Mouse (Mus musculus) urinary bladder, adult 2 months (tissue): ENCODE results near the gene Fignl1. TPM values are rescaled to one million over a fixed set of nuclear protein-coding genes. Genes with fewer than 3 reads are reported as not detected.
A peak's percentile ranks its signal among the peaks of the same experiment; 100 is the strongest.

Source experiments
- DNase-seq: peaks from one replicate; pipeline ENCODE4 v3.0.0; 2022; ENCODE audit warnings: low spot score
- polyA plus RNA-seq: library from polyadenylated mRNA; depleted of rRNA; stranded (reverse); fragments of >200 nt; gene quantifications from 2 replicates; pipeline ENCODE4 v1.2.3, GENCODE M21; 2012

The Fignl1 gene
- polyA plus RNA-seq, 1 experiment: 1.2 TPM

DNA sequence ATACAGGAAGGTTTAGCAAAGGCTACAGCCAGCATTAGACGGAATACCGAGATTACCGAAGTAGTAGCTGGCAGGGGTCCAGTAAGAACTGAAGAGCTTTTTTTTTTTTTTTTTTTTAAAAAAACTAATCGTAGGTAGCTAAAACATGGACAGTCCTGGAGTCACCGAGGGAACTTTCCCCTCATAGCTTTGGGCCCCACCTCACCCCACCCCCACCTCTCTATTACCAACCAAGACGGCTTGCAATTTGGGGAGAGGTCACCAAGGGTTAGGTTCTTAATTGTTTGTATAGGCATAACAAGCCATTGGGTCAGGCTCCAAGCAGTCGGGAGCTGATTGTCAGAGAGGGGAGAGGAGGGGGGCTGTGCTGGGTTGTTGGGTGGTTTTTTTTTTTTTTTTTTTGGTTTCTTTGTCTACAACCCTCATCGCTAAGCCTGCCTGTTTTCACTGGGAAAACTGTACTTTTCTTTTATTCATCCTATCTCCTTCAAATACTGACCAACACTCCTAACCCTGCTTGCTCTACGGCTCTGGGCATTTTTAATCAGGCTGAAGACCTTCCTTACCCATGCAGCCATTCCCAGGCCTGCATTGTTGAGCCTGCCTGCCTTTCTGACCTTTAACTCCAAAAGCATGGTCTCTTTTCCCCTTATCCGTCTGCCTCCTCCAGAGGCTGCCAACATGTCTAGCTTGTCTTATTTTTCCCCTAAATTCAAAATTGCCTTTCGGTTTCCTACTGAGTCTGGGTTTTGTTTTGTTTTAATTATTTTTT lies 828 bp upstream of the Fignl1 start:
- DNase-seq: no peak

GRCm38 (mm10) chr11:11808035-11808819 lies 535 bp downstream of the Fignl1 start:
- no peak for DNase-seq

DNA sequence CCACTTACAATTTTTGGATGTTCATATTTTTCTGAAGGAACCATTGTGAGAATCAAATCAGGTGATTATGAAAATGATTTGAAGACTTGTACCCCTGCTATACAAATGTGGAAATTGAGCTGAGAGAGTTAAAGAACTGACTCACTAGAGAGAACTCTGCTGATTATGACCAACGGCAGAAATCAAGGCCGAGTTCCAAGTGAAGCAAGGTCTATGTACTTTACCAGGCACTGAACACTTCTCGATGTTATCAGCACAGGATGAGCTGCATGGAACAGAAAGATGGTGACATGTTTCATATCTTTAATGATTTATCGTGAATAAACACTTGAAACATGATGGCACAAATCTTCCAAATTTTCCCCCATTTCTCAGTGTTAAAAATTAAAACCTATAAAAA lies 2.8 kb downstream of the Fignl1 start:
- no peak for DNase-seq

- DNase-seq: no peak
Observed at GRCm38 (mm10) chr11:11804421-11804820, 4.3 kb downstream of the Fignl1 start.

DNA sequence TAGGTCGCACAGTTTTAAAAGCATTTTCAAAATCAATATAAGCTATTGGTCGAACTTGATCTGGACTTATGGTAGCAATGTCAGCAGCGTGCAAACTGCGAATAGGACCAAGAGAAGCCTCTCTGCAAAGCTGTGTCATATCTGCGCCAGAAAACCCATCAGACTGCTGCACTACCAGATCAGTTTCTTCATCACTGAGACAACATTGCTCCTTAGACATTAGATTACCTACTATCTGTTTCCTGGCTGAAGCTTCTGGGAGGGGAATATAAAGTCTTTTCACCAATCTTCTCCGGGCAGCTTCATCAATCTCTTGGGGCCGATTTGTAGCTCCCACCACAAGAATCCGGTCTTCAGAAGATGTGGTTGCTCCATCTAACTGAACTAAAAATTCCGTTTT lies 7.7 kb downstream of the Fignl1 start:
- no peak for DNase-seq

- no peak for DNase-seq
Observed at GRCm38 (mm10) chr11:11800304-11800703, 8.5 kb downstream of the Fignl1 start.

- DNase-seq: no peak
Observed at GRCm38 (mm10) chr11:11798690-11799089, 10.1 kb downstream of the Fignl1 start.

DNA sequence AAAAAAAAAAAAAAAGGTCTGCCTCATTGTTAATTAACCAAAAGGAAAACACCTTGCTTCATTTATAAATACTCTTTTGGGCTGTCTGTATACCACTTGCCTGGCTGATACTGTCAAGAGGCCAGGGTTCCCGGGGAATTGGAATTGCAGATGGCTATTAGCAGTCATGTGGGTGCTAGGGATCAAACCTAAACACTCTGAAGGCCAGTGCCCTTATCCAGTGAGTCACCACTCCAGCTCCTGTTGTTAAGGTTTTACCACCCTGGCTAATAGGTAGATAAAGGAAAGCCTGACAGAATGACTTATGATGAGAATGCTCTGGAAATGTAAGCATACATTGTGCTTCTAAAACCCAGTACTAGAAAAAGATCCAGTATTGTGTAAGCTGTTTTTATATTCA lies 14.1 kb downstream of the Fignl1 start:
- no peak for DNase-seq

GRCm38 (mm10) chr11:11788521-11788974 lies 20.2 kb downstream of the Fignl1 start:
- DNase-seq: peak; percentile 43

DNA sequence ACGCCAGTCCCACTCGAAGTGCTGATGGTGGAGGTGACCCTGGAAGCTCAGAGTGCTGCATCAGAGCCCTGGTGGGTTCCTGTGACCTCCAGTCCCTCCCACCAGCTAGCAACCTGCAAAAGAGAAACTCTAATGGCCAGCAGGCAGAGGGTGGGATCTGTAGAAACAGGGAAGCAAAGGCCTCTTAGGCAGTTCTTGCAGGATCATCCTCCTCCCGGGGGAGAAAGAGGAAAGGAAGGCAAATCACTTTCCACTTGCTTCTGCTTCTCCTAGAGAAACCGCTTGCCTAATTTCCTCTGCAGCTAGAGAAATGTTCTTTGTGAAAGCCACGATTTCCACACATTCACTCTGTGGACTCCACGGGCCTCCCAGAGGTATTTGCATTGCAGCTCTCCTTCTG lies 23.3 kb downstream of the Fignl1 start:
- no peak for DNase-seq

- DNase-seq: no peak
Observed at GRCm38 (mm10) chr11:11781728-11782127, 27.0 kb downstream of the Fignl1 start.

DNA sequence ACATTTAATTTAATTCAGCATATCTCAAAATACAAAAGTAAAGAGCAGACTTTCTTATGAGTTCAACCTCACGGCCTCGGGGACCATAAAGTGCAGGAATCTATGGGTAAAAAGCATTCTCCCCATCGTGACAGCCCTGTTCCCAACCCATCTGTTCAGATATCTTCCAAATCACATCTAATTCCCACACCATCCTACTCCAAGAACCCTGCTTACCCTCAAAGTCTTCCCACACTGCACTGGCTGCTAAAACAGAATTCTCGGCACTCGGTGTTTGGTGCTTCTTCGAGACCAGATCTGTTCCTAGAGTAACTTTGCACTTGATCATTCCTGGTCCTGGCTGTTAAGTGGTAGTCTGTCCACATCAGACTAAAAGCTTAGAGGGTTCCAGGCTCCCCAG lies 30.4 kb downstream of the Fignl1 start:
- no peak for DNase-seq

DNA sequence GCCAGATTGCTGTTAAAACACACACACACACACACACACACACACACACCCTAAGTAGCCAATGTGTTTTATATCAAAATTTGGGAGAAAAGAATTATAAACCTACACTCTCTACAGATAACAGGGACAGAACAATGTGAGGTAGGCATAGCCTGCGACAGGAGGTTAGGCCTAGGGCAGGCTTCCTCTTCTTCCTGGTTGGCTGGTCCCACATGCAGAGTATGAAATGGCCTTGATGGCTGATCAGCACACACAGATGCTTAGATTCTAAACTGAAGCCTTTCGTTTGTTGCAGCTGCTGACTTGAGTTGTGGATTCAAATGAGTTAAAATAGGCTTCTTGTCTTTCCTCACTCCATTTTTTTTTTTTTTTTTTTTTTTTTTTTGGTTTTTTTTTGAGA lies 31.0 kb downstream of the Fignl1 start:
- no peak for DNase-seq

DNA sequence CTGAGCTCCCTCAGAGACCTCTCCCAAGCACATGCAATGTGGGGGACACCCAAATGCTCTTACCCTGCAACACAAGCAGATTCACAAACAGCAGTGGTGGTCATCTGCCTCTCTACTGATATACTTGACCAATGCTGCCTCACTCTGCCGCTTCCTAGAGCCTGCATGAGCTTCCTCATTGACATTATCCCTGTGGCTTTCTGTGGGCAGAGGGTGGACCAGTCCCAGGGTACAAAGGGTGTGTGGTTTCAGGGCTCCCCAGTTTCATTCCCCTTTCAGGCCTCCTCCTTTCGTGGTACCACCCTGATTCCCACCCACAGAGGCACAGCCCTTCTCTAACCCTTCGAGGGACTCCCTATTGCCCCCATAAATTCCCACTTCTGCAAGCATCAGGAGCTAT lies 31.5 kb downstream of the Fignl1 start:
- DNase-seq: no peak

DNA sequence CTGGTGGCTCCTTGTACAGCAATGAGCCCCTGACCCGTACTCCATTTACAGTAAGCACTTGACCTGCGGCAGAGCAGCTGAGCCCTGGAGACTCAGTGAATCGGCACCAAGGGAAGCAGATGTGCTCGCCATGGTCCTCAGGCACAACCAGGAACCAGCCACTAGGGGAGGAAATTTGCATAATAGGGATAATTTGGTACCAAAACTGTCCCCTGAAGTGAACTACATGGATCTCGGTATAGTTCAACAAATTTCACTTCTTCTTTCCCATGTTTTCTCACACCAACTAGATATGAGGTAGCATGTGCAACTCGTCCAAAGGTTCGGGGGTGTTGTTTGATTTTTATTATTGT lies 32.0 kb downstream of the Fignl1 start:
- no peak for DNase-seq

GRCm38 (mm10) chr11:11776071-11776821 lies 32.5 kb downstream of the Fignl1 start:
- no peak for DNase-seq

- DNase-seq: no peak
Observed at GRCm38 (mm10) chr11:11774893-11775292, 33.9 kb downstream of the Fignl1 start.

GRCm38 (mm10) chr11:11774384-11774783 lies 34.4 kb downstream of the Fignl1 start:
- DNase-seq: no peak

GRCm38 (mm10) chr11:11772196-11772595 lies 36.6 kb downstream of the Fignl1 start:
- DNase-seq: no peak

- DNase-seq: no peak
Observed at GRCm38 (mm10) chr11:11770691-11771090, 38.1 kb downstream of the Fignl1 start.

DNA sequence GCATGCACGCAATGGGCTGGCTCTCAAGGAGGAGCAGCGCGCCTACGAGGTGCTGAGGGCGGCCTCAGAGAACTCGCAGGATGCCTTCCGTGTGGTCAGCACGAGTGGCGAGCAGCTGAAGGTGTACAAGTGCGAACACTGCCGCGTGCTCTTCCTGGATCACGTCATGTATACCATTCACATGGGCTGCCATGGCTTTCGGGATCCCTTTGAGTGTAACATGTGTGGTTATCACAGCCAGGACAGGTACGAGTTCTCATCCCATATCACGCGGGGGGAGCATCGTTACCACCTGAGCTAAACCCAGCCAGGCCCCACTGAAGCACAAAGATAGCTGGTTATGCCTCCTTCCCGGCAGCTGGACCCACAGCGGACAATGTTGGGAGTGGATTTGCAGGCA lies 39.5 kb downstream of the Fignl1 start:
- no peak for DNase-seq

GRCm38 (mm10) chr11:11768057-11768456 lies 40.7 kb downstream of the Fignl1 start:
- DNase-seq: no peak

DNA sequence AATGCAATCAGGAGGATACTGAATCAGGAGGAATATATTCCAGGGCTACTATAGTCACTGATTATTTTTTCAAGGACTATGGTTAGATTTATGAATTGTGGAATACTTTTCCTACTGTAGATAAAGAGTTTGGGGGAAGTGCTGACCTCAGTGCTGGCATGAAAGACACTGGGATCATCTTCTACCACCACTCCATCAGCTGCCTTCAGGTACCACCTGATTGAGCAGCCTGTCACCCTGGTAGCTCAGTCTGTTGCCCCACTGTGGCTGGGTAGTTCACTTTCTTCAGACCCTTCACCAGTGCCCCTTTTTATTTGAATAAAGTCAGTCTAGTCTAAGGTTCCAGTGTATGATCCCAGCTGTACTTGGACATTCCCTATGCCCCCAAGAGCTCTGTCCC lies 42.0 kb downstream of the Fignl1 start:
- DNase-seq: no peak
